Mouse (Mus musculus) myocyte (in vitro differentiated cells): ENCODE results near the gene Hpgds.

Source experiments
- E2F4 ChIP-seq: IDR thresholded peaks from one replicate; pipeline ENCODE4 v1.6.1; 2011; ENCODE audit warnings: mild to moderate bottlenecking, control low read depth, moderate library complexity; ENCODE audit not compliant: insufficient read depth
- MYOD1 ChIP-seq, 3 experiments: IDR thresholded peaks; one replicate each; pipeline ENCODE4 v1.6.1; 2011; ENCODE audit warnings: control low read depth in 2 of 3, low read depth in 2 of 3, mild to moderate bottlenecking in 2 of 3, moderate library complexity in 1 of 3; ENCODE audit not compliant: insufficient read length in 2 of 3, control insufficient read depth in 1 of 3
- POLR2A ChIP-seq: IDR thresholded peaks from one replicate; pipeline ENCODE4 v1.6.1; 2011; ENCODE audit warnings: low read depth, mild to moderate bottlenecking, control low read depth, moderate library complexity; ENCODE audit not compliant: insufficient read length
- USF1 ChIP-seq: IDR thresholded peaks from one replicate; pipeline ENCODE4 v1.6.1; 2011; ENCODE audit warnings: low read depth, mild to moderate bottlenecking, control low read depth, moderate library complexity

DNA sequence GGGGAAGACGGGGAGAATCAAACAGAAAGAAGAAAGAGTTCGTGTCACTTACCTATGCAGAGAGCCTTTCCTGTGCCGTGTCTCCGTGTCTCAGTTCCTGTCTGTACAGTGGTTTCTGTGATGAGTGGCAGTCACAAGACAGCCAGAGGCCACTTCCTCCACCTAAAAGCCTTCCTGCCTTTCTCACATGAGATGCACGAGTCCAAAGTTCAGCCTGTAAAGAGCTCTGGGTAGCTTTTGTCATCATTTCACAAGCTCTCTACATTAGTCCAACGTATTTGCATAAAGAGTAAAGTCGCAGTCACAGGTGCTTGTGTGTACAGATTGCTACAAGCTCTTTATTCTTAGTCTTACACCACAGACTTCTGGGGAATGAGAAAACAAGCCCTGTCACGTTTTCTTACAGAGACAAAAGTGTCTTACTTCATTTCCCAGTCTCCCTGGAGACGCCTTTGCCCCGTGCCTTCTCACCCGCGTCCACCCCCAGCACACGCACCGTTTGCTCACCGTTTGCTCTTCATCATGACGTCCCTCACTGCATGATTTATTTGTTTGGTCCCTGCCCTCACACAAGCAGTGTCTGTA lies at the start of gene Hpgds:
- TF ChIP-seq E2F4 (no peak), POLR2A (no peak), USF1 (no peak), MYOD1 (IDR thresholded peaks at IDR 0.05; ENCODE audit: control insufficient read depth in 1 of 3, insufficient read length in 2 of 3, low read depth in 2 of 3) (no peak)
